Mouse (Mus musculus): Measurements from ENCODE around the gene Fnbp4.

The Fnbp4 gene

DNA sequence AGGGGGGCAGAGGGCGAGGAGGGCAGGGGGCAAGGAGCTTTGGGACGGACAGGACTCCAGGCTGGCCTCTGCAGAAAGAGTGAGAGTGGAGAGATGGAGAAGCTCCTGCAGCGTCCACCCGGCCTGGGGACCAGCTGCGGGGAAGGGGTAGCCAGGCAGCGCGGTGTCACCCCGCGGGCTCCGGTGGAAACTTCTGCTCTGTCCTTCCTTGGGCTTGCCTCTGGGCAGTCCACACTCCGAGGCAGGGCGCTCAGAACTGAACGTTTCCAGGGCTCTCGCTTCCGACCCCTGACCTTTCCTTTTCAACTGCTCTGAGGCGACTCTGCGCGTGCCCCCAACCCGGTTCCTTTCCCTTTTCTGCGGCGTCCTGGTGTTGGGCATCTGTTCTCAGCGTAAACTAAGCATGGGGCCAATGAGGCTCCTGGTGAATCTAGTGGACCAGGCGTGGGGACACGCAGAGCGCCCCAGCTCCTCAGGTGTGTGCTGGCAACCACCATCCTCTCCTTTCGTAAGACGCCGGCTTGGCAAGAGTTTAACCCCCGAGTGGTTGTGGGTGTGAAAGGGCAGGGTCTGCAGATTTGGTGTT is 37.8 kb downstream of the Fnbp4 start:
- peak; percentile 45 to 50 for DNase-seq

DNA sequence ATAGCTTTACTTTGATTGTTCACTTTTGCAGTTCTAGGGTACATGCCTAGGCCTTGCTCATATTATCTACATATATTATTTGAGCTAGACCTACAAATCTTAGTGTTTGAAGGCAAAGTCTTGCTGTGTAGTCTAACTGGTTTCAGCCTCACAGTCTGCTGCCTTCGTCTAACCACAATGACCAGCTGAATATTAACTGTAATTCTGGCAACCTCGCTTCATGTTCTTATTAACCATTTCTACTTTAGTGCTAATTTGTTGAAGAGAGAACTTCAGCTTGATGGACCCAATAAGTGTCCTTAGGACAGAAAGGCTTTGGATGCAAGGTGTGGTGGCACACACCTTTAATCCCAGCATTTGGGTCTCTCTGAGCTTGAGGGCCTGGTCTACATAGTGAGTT is 43.0 kb downstream of the Fnbp4 start:
- no peak for DNase-seq

DNA sequence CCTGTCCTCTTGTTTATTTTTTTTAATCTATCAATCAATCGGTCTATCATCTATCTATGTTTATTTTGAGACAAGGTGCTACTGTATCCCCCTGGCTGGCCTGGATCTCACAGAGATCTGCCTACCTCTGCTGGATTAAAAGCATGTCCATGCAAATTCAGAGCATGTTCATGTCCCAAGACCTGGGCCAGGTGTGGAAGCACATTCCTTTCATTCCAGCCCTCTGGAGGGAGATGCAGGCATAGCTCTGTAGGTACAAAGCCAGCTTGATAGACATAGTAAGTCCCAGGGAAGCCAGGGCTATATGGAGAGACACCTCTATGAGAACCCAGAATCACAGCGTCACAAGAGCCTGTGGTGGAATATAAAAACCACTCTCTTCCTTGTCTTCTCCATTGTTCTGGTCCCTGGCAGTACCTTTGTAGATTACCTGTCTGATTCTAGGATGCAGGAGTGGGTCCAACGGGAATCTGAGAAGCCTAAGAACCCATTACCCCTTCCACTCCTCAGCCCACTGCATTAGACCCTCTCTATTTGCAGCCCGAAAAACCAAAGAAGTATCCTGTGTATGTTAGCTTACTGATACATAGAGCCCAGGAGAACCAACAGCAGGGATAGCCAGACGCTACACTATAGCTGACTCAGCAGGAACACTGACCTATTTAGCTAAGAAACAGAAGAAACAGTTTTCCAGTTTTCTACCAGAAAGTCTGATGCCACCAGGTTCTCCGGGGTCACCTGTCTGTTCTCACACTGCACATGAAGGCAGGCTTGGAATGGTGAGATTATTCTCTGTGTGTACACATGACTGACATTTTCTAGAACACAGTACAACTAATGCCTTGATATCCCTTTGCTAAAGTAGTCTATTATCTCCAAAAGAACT is 63.3 kb downstream of the Fnbp4 start:
- DNase-seq = no peak

DNA sequence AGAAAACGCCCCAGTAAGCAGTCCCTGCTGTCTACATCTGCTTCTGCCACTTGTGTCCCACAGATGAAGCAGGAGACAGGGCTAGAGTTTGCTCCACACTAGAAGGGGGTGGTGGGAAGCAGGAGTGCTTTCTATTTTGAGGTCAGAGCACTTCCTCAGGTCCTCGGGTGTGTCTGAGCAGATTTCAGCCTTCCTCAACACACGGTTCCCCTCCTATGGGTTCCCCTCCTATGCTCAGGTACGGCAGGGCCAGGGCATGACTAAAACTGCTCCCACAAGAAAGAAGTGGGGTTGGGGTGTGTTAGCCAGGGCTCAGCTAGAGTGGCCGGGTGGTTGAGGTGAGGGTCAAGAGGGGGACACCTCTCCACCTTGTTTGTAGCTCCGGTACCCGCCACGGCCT is 65.6 kb downstream of the Fnbp4 start:
- DNase-seq = no peak

DNA sequence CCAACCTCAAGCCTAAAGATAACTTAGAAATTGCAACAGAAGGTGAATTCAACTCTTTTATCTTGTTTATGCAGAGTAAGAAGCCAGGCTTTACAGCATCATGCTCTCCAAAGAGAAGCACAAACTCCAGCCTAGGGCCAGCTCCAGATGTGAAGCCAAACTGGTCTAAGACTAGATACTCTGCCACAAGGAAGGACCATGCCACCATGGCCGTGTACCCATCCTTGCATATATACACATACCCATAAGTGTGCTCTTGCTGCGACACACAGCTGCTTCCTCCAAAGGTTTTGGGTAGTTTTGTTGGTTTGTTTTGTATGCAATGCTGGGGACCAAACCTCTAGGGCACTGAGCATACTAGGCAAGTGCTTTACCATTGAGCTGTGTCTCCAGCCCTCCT is 70.1 kb downstream of the Fnbp4 start:
- DNase-seq = no peak

DNA sequence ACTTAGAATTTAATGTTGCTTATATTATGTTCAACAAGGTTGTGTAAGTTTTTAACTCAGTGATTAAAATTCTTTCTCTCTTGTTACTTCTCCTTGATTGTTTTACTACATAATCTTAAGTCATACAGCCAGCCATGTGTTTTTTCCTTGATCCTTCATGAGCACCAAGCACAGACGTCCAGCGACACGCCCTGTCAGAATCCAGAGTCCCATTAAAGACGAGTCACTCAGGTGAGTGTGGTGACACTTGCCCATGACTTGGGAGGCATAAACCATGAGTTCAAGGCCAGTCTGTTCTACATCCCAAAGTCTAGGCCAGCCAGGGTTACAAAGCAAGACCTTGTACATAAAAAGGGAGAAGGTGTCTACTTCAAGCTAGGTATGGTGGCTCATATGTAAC is 71.0 kb downstream of the Fnbp4 start:
- no peak for DNase-seq

DNA sequence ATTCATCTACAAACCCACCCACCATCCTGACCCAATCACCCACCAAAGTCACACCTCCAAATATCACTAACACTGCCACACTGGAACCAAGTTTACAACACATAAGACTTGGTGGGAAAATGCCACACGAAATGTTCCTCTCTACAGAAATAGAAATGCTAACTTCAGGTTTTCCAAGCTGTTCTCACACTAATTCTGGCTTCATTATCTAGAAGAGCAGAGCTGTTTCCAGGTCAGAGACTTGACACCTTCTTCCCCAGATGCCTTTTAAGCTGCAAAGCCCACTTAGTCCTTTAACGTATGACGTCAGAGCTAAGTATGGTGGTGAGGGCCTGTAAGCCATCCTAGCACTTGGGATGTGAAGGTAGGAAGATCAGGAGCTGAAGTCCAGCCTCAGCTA is 73.5 kb downstream of the Fnbp4 start:
- DNase-seq = no peak

DNA sequence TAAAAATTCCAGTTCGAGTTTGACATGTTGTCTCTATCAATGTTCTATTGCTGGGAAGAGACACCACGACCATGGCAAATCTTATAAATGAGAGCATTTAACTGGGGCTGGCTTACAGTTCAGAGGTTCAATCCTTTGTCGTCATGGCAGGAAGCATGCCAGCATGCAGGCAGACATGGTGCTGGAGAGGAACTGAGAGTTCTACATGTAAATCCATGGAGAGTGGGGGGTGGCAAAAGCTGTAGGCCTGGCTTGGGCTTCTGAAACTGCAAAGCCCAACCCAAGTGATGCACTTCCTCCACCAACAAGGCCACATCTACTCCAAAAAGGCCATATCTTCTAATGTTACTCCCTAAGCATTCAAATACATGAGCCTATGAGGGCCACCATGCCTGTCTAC is 75.7 kb downstream of the Fnbp4 start:
- no peak for DNase-seq

DNA sequence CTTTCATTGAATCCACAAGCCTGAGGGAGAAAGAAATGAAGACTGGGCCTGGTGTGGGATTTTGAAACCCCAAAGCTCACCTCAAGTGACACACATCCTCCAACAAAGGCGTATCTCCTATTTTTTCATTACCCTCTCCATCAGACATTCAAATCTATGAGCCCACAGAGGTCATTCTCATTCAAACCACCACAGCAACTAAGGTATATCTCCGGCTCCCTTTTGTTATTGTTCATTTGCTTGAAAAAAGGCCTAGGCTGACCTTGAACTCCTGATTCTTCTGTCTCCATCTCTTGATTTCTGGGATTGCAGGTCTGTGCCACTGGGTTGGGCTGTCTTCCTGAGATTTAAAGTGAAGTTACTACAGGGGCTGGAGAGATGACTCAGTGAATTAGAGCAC is 77.8 kb downstream of the Fnbp4 start:
- no peak for DNase-seq

DNA sequence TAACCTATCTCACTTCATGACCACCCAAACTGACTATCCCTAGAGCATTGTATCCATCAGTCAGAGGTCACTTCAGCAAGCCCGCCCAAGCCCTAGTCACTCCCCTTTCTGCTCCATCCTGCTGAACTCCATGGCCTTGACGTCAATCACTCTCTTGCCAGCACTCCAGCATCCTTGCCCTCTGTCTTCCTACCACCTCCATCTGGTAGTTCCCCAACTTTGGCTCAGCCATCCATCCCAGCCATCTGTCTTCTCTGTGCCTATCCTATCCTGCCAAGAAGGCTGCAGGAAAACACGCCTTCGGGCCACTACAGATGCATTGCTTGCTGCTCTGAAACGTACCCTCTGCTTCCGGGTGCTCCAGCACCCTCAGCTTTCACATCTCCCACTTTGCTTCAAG is 78.6 kb downstream of the Fnbp4 start:
- peak; percentile 93 to 94 for DNase-seq

DNA sequence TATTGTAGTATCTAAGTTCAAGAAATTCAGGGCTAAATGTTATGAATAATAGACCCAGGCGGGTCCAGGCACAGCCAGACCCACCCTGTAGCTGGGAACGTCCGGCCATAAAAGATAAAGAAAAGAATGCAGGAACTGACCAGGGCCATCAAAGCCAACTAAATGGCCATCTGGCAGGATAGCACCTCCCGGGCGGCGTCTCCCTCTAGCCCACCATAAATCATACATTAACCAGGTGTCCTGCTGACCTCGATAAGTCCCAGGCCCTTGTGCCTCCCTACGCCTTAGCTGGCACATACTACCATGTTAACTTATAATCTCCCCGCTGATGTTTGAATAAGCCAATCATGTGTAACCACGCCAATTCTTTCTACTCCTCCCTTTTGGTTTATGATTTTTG is 79.4 kb downstream of the Fnbp4 start:
- peak in 1 of 2 experiments; percentile 43 for DNase-seq

DNA sequence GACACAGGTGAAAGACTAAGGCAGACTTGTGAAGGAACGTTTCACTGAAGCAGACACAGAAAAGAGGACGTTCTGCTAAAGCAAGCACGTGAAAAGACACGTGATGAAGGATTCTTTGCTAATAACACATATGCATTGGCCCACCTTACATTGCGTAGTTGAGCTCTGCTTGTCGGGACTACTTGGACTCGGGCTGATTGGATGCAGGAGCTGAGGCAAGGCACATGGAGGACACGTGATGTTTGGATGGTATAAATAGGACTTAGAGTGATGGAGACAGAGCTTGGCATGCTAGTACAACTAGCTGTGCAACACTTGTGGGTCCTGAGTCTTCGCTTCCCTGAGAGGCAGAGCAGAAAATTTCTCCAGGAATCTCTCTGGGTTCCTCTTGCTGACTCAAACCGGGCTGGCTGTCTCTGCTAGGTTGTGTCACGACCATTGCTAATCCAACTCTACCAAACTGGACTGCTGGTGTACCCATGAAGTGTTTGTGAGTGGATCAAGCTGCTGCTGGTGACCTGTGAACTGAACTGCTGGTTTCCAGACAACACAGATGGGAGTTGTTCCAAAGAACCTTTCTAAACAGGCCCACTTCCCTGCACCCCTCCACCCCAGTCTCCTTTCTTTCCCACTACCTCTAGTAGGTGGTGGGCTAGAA is 80.5 kb downstream of the Fnbp4 start:
- no peak for DNase-seq

DNA sequence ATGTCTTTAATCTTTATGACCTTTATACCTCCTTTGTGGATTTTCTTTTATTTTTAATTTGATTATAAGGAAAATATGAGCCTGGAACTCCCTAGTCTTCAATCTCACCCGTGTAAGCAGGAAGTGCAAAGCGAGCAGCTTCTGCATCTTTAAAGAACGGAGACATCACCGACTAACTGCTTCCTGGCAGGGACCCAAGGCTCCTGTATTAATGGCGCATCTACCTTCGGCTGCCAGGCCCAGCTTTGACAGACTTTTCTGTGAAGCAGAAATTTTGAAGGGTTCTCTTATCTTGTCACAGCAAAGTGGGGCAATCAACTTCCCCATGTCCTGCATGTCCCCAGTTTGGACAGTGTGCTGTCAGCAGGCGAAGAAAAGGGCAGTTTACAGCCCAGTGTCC is 83.6 kb downstream of the Fnbp4 start:
- DNase-seq = peak; percentile 79 to 81

Measured in cerebellum, postnatal 10 days (tissue).